Mouse (Mus musculus) thymus, adult 2 months (tissue): ENCODE measurements around the gene Gm10310. TPM values are rescaled to one million over a fixed set of nuclear protein-coding genes. Genes with fewer than 3 reads are reported as not detected.
"Not testable (repeated sequence)": the region's sequence is repeated elsewhere in the genome, so short reads cannot be mapped to it uniquely, and the experiment has no call there.

Experiments
- DNase-seq: peaks from one replicate; pipeline ENCODE4 v3.0.0; 2021
- H3K27ac ChIP-seq: fragments of 200-500 bp; 2 replicates; pipeline ENCODE4 v1.5.1; 2012; ENCODE audit warnings: low read length, control low read depth; ENCODE audit not compliant: control insufficient read depth, insufficient read depth
- H3K27me3 ChIP-seq: fragments of 200-500 bp; 2 replicates; pipeline ENCODE4 v1.6.1; 2012; ENCODE audit warnings: mild to moderate bottlenecking, low read length, moderate library complexity, mixed read lengths; ENCODE audit not compliant: control insufficient read depth, insufficient read depth
- H3K36me3 ChIP-seq: fragments of 200-500 bp; 2 replicates; pipeline ENCODE4 v1.6.1; 2012; ENCODE audit warnings: mild to moderate bottlenecking, low read length, moderate library complexity; ENCODE audit not compliant: control insufficient read depth, insufficient read depth
- H3K4me1 ChIP-seq: fragments of 200-500 bp; replicated peaks from 2 replicates; pipeline ENCODE4 v1.6.1; 2012; ENCODE audit warnings: low read length; ENCODE audit not compliant: control insufficient read depth, insufficient read depth
- H3K4me3 ChIP-seq: fragments of 200-500 bp; 2 replicates; pipeline ENCODE4 v1.5.1; 2012; ENCODE audit warnings: mild to moderate bottlenecking, low read length, control low read depth, moderate library complexity; ENCODE audit not compliant: control insufficient read depth, insufficient read depth
- CTCF ChIP-seq: fragments of 200-500 bp; IDR thresholded peaks from 2 replicates; pipeline ENCODE4 v1.5.1; 2012; ENCODE audit warnings: mild to moderate bottlenecking, control low read depth, low read length, moderate library complexity, borderline replicate concordance; ENCODE audit not compliant: control insufficient read depth, poor library complexity, insufficient read depth; ENCODE audit errors: extremely low read depth
- POLR2A ChIP-seq: fragments of 200-500 bp; IDR thresholded peaks from 2 replicates; pipeline ENCODE4 v1.6.1; 2012; ENCODE audit warnings: mild to moderate bottlenecking, low read length, control low read depth, moderate library complexity; ENCODE audit not compliant: control insufficient read depth, poor library complexity, insufficient read depth; ENCODE audit errors: extremely low read depth
- WGBS: fragments of 180-500 bp; shearing (Covaris S2); methylation state at CpG from one replicate; pipeline ENCODE4 v1.1.7; 2018; 5-methylcytosine and 5-hydroxymethylcytosine counted together
- polyA plus RNA-seq: library from polyadenylated mRNA; depleted of rRNA; stranded (reverse); fragments of >200 nt; gene quantifications from 2 replicates; pipeline ENCODE4 v1.2.3, GENCODE M21; 2012; rRNA removed

The Gm10310 gene
- polyA plus RNA-seq: not detected in 2 replicates

DNA sequence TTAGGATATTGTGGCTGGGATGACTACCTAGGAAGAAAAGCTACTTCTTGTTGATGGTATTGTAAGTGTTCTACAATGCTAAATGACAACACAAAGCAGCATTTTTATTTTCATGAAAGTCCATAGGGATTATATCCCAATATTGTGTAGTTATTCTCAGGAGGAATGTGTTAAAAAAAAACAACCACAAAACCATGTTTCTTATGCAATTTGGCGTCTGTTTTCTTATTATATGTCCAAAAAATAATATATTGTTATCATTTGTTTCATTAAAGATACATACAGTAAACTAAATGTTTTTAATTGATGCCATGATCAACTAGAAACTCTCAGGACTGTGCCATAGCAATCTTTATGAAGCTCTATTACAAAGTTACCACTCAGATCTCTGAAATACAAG lies at the start of gene Gm10310:
Gm10310 (minus strand) TSS at position 101 of the 400 bp plus-strand sequence.
- not testable (repeated sequence) for H3K4me3 ChIP-seq, DNase-seq, H3K36me3 ChIP-seq, H3K4me1 ChIP-seq, H3K27me3 ChIP-seq, H3K27ac ChIP-seq
- no CpG with 5 or more reads among the region's 1 CpGs for WGBS

DNA sequence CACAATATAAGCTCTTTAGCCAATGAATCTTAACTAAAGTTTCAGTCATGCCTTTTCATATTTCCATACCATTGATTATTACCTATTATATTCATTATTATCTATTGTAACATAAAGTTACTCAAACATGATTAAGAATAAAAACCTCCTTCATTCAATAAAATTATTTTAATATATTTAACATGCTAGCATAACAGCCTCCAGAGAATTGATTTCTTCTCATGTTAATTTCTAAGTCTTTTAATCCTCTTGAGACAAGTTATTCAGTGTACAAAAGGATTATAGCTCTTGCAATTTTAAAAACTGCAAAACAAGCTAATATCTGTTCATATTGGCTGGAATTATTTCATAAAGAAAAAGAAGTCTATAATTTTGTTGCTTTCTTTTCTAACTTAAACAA lies 45.2 kb upstream of the Gm10310 start, which contains the start of gene Olfr821:
Olfr821 (plus strand) TSS at position 301 of the 400 bp plus-strand sequence.
- Histone ChIP-seq H3K4me3 (no peak within 1 kb of the TSS), H3K4me1 (no peaks in the 10 kb centered on the region), H3K27ac (no peak within 1 kb of the TSS), H3K36me3 (no peaks in the 10 kb centered on the region), H3K27me3 (no peaks in the 10 kb centered on the region)
- TF ChIP-seq POLR2A (no peak), CTCF (no peak)
- no peak for DNase-seq

- TF ChIP-seq POLR2A: no peak
- no peak for TF ChIP-seq CTCF
- no peak within 1 kb of the TSS for H3K27ac ChIP-seq
- no peaks in the 10 kb centered on the region for H3K27me3 ChIP-seq
- no peaks in the 10 kb centered on the region for H3K36me3 ChIP-seq
- H3K4me1 ChIP-seq: no peaks in the 10 kb centered on the region
- H3K4me3 ChIP-seq: no peak within 1 kb of the TSS
- DNase-seq: no peak
Measured at GRCm38 (mm10) chr10:130012321-130012720, 27.5 kb upstream of the Gm10310 start, which contains the start of gene Olfr820. Gene Olfr820, plus strand, starts transcription at chr10:130012621.

GRCm38 (mm10) chr10:130005366-130005765 lies 20.5 kb upstream of the Gm10310 start:
- WGBS: 89% methylated on average over 4 of the region's 4 CpGs
- DNase-seq, H3K27ac ChIP-seq, H3K27me3 ChIP-seq, H3K4me1 ChIP-seq, H3K36me3 ChIP-seq, H3K4me3 ChIP-seq: not testable (repeated sequence)

- not testable (repeated sequence) for H3K36me3 ChIP-seq, H3K4me3 ChIP-seq, H3K27me3 ChIP-seq, H3K4me1 ChIP-seq, DNase-seq, H3K27ac ChIP-seq
- 89% methylated on average over 4 of the region's 4 CpGs for WGBS
Measured at GRCm38 (mm10) chr10:130004104-130004503, 19.2 kb upstream of the Gm10310 start.

GRCm38 (mm10) chr10:129981867-129982266 lies 3.0 kb downstream of the Gm10310 start:
- H3K36me3 ChIP-seq, H3K27me3 ChIP-seq, DNase-seq, H3K4me3 ChIP-seq, H3K4me1 ChIP-seq, H3K27ac ChIP-seq: not testable (repeated sequence)
- WGBS: no CpG with 5 or more reads among the region's 3 CpGs

DNA sequence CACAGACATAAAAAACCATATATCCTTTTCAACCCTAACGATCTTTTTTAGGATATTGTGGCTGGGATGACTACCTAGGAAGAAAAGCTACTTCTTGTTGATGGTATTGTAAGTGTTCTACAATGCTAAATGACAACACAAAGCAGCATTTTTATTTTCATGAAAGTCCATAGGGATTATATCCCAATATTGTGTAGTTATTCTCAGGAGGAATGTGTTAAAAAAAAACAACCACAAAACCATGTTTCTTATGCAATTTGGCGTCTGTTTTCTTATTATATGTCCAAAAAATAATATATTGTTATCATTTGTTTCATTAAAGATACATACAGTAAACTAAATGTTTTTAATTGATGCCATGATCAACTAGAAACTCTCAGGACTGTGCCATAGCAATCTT lies 8.8 kb downstream of the Gm10310 start, which contains the start of gene Olfr247:
Olfr247 (minus strand) TSS at position 101 of the 400 bp plus-strand sequence.
- H3K36me3 ChIP-seq, H3K4me3 ChIP-seq, DNase-seq, H3K4me1 ChIP-seq, H3K27ac ChIP-seq, H3K27me3 ChIP-seq: not testable (repeated sequence)
- WGBS: no CpG with 5 or more reads among the region's 2 CpGs

GRCm38 (mm10) chr10:129972994-129973393 lies 11.9 kb downstream of the Gm10310 start:
- DNase-seq, H3K27me3 ChIP-seq, H3K27ac ChIP-seq, H3K36me3 ChIP-seq, H3K4me3 ChIP-seq, H3K4me1 ChIP-seq: not testable (repeated sequence)
- WGBS: no CpG with 5 or more reads among the region's 3 CpGs

- H3K36me3 ChIP-seq, H3K4me1 ChIP-seq, H3K27ac ChIP-seq, H3K4me3 ChIP-seq, H3K27me3 ChIP-seq, DNase-seq: not testable (repeated sequence)
- 74% methylated on average over 2 of the region's 2 CpGs for WGBS
Measured at GRCm38 (mm10) chr10:129967166-129967565, 17.7 kb downstream of the Gm10310 start, which contains the start of gene Olfr819. Gene Olfr819, minus strand, starts transcription at chr10:129967266.

DNA sequence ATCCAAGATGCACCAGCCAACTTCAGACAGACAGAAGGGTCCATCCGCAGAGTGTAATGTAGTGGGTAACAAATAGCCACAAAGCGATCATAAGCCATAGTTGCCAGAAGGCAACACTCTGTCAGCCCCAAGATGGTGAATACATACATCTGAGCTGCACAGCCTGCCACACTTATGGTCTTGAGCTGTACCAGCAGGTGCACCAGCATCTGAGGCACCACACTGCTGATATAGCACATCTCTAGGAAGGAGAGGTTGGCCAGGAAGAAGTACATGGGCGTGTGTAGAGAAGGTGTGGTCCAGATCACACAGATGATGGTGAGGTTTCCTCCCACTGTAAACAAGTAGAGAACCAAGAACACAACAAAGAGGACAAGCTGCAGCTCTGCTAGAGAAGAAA lies 18.6 kb downstream of the Gm10310 start:
- H3K27ac ChIP-seq, H3K4me1 ChIP-seq, DNase-seq, H3K36me3 ChIP-seq, H3K4me3 ChIP-seq, H3K27me3 ChIP-seq: not testable (repeated sequence)
- 100% methylated on average over 2 of the region's 3 CpGs for WGBS
